Mouse (Mus musculus) small intestine, adult 2 months (tissue): ENCODE data around the gene Runx1.

ENCODE experiments used
- CTCF ChIP-seq: fragments of 200-500 bp; IDR thresholded peaks from 2 replicates; pipeline ENCODE4 v1.5.1; 2012; ENCODE audit warnings: low read depth, mild to moderate bottlenecking, control low read depth, inconsistent platforms, low read length, moderate library complexity, mixed read lengths; ENCODE audit not compliant: insufficient replicate concordance, insufficient read length; ENCODE audit errors: extremely low read depth
- POLR2A ChIP-seq: fragments of 200-500 bp; IDR thresholded peaks from 2 replicates; pipeline ENCODE4 v1.6.1; 2012; ENCODE audit warnings: low read depth, mild to moderate bottlenecking, control low read depth, inconsistent platforms, low read length, moderate library complexity

DNA sequence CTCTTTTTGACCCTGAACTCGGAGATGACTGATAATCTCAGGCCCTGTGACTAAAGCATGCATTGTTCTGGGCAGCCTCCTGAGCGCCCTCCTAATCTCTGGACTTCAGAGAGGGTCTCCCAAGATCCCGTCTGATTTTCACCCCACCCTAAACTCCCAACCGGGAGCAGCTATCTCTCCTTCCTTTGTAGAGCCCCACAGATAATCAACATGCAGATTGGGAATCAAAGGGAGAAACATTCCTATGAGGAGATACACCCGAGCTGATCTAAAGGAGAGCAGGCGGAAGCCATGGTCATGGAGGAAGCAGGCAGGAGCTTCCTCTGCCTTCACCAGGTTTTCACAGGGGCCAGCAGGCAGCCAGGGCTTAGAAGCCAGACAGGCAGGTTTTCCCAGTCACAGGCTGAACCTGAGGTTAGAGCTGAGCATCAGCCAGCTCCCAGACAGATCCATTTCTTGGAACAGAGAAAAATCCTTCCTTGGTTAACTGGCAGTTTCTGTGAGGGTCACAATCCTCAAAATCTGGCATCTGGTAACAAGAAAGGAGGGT, 140.1 kb downstream of the Runx1 start:
- no peak for TF ChIP-seq POLR2A
- TF ChIP-seq CTCF = no peak
